Mouse (Mus musculus) small intestine, adult 2 months (tissue): ENCODE data around the gene Timp4.

Experiments
- CTCF ChIP-seq: fragments of 200-500 bp; IDR thresholded peaks from 2 replicates; pipeline ENCODE4 v1.5.1; 2012; ENCODE audit warnings: low read depth, mild to moderate bottlenecking, control low read depth, inconsistent platforms, low read length, moderate library complexity, mixed read lengths; ENCODE audit not compliant: insufficient replicate concordance, insufficient read length; ENCODE audit errors: extremely low read depth
- POLR2A ChIP-seq: fragments of 200-500 bp; IDR thresholded peaks from 2 replicates; pipeline ENCODE4 v1.6.1; 2012; ENCODE audit warnings: low read depth, mild to moderate bottlenecking, control low read depth, inconsistent platforms, low read length, moderate library complexity

GRCm38 (mm10) chr6:115200753-115201152 lies 51.3 kb downstream of the Timp4 start:
- TF ChIP-seq POLR2A, result no peak
- no peak for TF ChIP-seq CTCF
